Mouse (Mus musculus) layer of hippocampus, postnatal 10 days (tissue): ENCODE measurements around the gene Ccdc32. TPM values are rescaled to one million over a fixed set of nuclear protein-coding genes. Genes with fewer than 3 reads are reported as not detected.

Experiments used
- total RNA-seq, 2 experiments: library from RNA; stranded (reverse); gene quantifications; 2 replicates each; pipeline ENCODE4 v1.2.3; 2021

Ccdc32 gene
- total RNA-seq, 2 experiments from 2014 or later: 57.7 to 57.9 TPM

Other genes with a start within 250 kb of the Ccdc32 start
- 100 to 1,000 TPM; 191 to 195 TPM for gene Disp2, start 249.7 kb downstream of the Ccdc32 start, total RNA-seq
- 1 to 10 TPM; 5.4 to 5.6 TPM for gene Knstrn, start 215.4 kb downstream of the Ccdc32 start, total RNA-seq
- 100 to 1,000 TPM in 1 of 2 experiments, 10 to 100 TPM in 1; 76.5 to 102 TPM for gene Ivd, start 167.4 kb downstream of the Ccdc32 start, total RNA-seq
- 10 to 100 TPM; 36.6 to 43.1 TPM for gene Bahd1, start 129.0 kb downstream of the Ccdc32 start, total RNA-seq
- 1 to 10 TPM; 2.5 to 3.5 TPM for gene Chst14, start 102.9 kb downstream of the Ccdc32 start, total RNA-seq
- gene Rpusd2, start 5.4 kb upstream of the Ccdc32 start, total RNA-seq: 1 to 10 TPM; 6.2 to 6.5 TPM
- 1 to 10 TPM; 2.2 to 3.2 TPM for gene Knl1, start 17.7 kb upstream of the Ccdc32 start, total RNA-seq
- gene Rad51, start 83.4 kb upstream of the Ccdc32 start, total RNA-seq: 1 to 10 TPM; 3.7 to 4.2 TPM
- 10 to 100 TPM; 43.0 to 51.9 TPM for gene Rmdn3, start 127.6 kb upstream of the Ccdc32 start, total RNA-seq
- gene Gchfr, start 138.4 kb upstream of the Ccdc32 start, total RNA-seq: under 1 TPM in 1 of 2 experiments, not detected in 1; 0.62 TPM
- gene Gm14137, start 145.1 kb upstream of the Ccdc32 start, total RNA-seq: under 1 TPM in 1 of 2 experiments, not detected in 1; 0.13 TPM
- gene Zfyve19, start 179.2 kb upstream of the Ccdc32 start, total RNA-seq: 10 to 100 TPM; 38.4 to 46.9 TPM
- gene Dnajc17, start 179.4 kb upstream of the Ccdc32 start, total RNA-seq: 10 to 100 TPM; 19.0 to 22.6 TPM
- gene Ppp1r14d, start 200.5 kb upstream of the Ccdc32 start, total RNA-seq: not detected
- under 1 TPM; 0.27 to 0.59 TPM for gene Spint1, start 208.0 kb upstream of the Ccdc32 start, total RNA-seq
- gene Rhov, start 241.9 kb upstream of the Ccdc32 start, total RNA-seq: 10 to 100 TPM; 12.4 to 15.6 TPM